Mouse (Mus musculus): ENCODE results near the gene Hcls1.

- TF ChIP-seq CTCF (IDR thresholded peaks at IDR 0.05; ENCODE audit: extremely low read depth, insufficient read depth, insufficient read length, insufficient replicate concordance) (no peak), POLR2A (IDR thresholded peaks at IDR 0.05; ENCODE audit: low read depth, low read length) (no peak)
Measured at GRCm38 (mm10) chr16:36893317-36893716, 41.5 kb upstream of the Hcls1 start.
